Comparison of ENCODE assay signal across 9 mouse cellular contexts in genomic region chr1:132377055-132377365, GRCm38 (mm10). TPM values are rescaled to one million over a fixed set of nuclear protein-coding genes. Genes with fewer than 3 reads are reported as not detected.
DNase-seq lines count a peak whose midpoint lies in the region; ATAC-seq and TF ChIP-seq lines count a peak whose summit lies in the region.
"Had no signal": no experiment of that assay in that cellular context is flagged by ENCODE, and none has a peak within 500 bp of the region (broad histone marks: within the 10 kb centered on the region; RNA-seq: fewer than 3 reads in every experiment).

No protein-coding gene starts in this region.

- 68% methylated on average over 7 of the region's 7 CpGs for WGBS in kidney, adult 2 months
- WGBS in embryonic facial prominence, embryonic 13.5 days: 55% methylated on average over 7 of the region's 7 CpGs

- H3K4me3 ChIP-seq in kidney, adult 2 months (ENCODE audit: insufficient read depth, low read depth, low read length): no peak overlapping the region
- no peak overlapping the region for H3K4me3 ChIP-seq in embryonic facial prominence, embryonic 13.5 days

- H3K27me3 ChIP-seq in kidney, adult 2 months (replicated peaks; ENCODE audit: control insufficient read depth, insufficient read depth, low read length): no peaks in the 10 kb centered on the region
- H3K27me3 ChIP-seq in embryonic facial prominence, embryonic 13.5 days: no peaks in the 10 kb centered on the region

- H3K4me1 ChIP-seq in kidney, adult 2 months (ENCODE audit: control insufficient read depth, insufficient read depth, low read length): peaks cover 22% of the 10 kb centered on the region
- H3K4me1 ChIP-seq in embryonic facial prominence, embryonic 13.5 days: peaks cover 59% of the 10 kb centered on the region

- no peak for ATAC-seq in embryonic facial prominence, embryonic 13.5 days (ENCODE audit: insufficient number of reproducible peaks, insufficient read depth, low FRiP score, low TSS enrichment, low read depth)

- intact Hi-C loops in heart, postnatal 25 days (cut with DNase I): no loop called here

- no peak overlapping the region for H3K27ac ChIP-seq in kidney, adult 2 months (ENCODE audit: insufficient read depth, low read depth, low read length)
- peak overlapping the region; percentile 86; the same call in 1 of the 2 replicates for H3K27ac ChIP-seq in embryonic facial prominence, embryonic 13.5 days

- no peaks in the 10 kb centered on the region for H3K9me3 ChIP-seq in embryonic facial prominence, embryonic 13.5 days

- H3K4me2 ChIP-seq in embryonic facial prominence, embryonic 13.5 days: no peak overlapping the region

- peak; percentile 54 for DNase-seq in kidney, adult 2 months
- no peak for DNase-seq in kidney, postnatal 14 days
- DNase-seq in heart, postnatal 25 days (ENCODE audit: low spot score): peak; percentile 46
- peak; percentile 63 for DNase-seq in lung, postnatal 25 days (ENCODE audit: low spot score)
- no peak for DNase-seq in layer of hippocampus, postnatal 25 days (ENCODE audit: extremely low spot score in 1 of 2, low spot score in 1 of 2)
- DNase-seq in Muller cell, postnatal 12 days (ENCODE audit: inconsistent ontology term): no peak
- DNase-seq in cerebellum, postnatal 14 days: no peak
- DNase-seq: retina, postnatal 1 day had no signal

- no peak for TF ChIP-seq POLR2A in kidney, adult 2 months (IDR thresholded peaks at IDR 0.05; ENCODE audit: low read depth, low read length)

- H3K9ac ChIP-seq in embryonic facial prominence, embryonic 13.5 days: peak overlapping the region; percentile 27; the same call in 1 of the 2 replicates

- no peak for TF ChIP-seq CTCF in kidney, adult 2 months (conservative IDR thresholded peaks at IDR 0.05; ENCODE audit: insufficient read depth, insufficient read length, low read depth, low read length)

- no peaks in the 10 kb centered on the region for H3K36me3 ChIP-seq in kidney, adult 2 months (ENCODE audit: control insufficient read depth, insufficient read depth, low read length)
- peaks cover 36% of the 10 kb centered on the region for H3K36me3 ChIP-seq in embryonic facial prominence, embryonic 13.5 days

RNA-seq across cellular contexts. Expression of gene Tmcc2, which starts 14.1 kb away (rescaled TPM):
- 6.0 and 6.3 TPM in 2 replicates for polyA plus RNA-seq in kidney, adult 2 months (2012; rRNA removed)
- 10.5 and 16.1 TPM in 2 replicates for polyA plus RNA-seq in embryonic facial prominence, embryonic 13.5 days (2015; fragmentation: Nextera tagmentation; extraction: Ambion mirVana)
- total RNA-seq in heart, postnatal 25 days (2021): 10 to 100 TPM; 17.0 to 18.5 TPM
- 100 to 1,000 TPM; 232 to 246 TPM for total RNA-seq in layer of hippocampus, postnatal 25 days (2021)

RNA-seq across cellular contexts. Expression of gene Dstyk, which starts 40.3 kb away (rescaled TPM):
- polyA plus RNA-seq in kidney, adult 2 months (2012; rRNA removed): 13.0 and 13.9 TPM in 2 replicates
- 16.1 and 17.7 TPM in 2 replicates for polyA plus RNA-seq in embryonic facial prominence, embryonic 13.5 days (2015; fragmentation: Nextera tagmentation; extraction: Ambion mirVana)
- total RNA-seq in heart, postnatal 25 days (2021): 10 to 100 TPM; 17.4 TPM
- total RNA-seq in layer of hippocampus, postnatal 25 days (2021): 10 to 100 TPM; 47.4 to 49.5 TPM

Comparison
In these comparisons a context has a peak if more than half of its experiments do, and no peak if none do; other contexts are left out.
1. DNase-seq: peak in kidney, adult 2 months (single experiment), heart, postnatal 25 days (single experiment) and lung, postnatal 25 days (single experiment); none in kidney, postnatal 14 days (single experiment), layer of hippocampus, postnatal 25 days (0 of 2), Muller cell, postnatal 12 days (single experiment) and cerebellum, postnatal 14 days (0 of 2).
2. RNA of gene Tmcc2, which starts 14.1 kb away (total RNA-seq): 232 to 246 TPM in layer of hippocampus, postnatal 25 days; 17.0 to 18.5 TPM in heart, postnatal 25 days; every median in the first group is over 10 times any median in the second.